Mouse (Mus musculus): ENCODE measurements around the gene Cdkn2c.

Gene Cdkn2c

DNA sequence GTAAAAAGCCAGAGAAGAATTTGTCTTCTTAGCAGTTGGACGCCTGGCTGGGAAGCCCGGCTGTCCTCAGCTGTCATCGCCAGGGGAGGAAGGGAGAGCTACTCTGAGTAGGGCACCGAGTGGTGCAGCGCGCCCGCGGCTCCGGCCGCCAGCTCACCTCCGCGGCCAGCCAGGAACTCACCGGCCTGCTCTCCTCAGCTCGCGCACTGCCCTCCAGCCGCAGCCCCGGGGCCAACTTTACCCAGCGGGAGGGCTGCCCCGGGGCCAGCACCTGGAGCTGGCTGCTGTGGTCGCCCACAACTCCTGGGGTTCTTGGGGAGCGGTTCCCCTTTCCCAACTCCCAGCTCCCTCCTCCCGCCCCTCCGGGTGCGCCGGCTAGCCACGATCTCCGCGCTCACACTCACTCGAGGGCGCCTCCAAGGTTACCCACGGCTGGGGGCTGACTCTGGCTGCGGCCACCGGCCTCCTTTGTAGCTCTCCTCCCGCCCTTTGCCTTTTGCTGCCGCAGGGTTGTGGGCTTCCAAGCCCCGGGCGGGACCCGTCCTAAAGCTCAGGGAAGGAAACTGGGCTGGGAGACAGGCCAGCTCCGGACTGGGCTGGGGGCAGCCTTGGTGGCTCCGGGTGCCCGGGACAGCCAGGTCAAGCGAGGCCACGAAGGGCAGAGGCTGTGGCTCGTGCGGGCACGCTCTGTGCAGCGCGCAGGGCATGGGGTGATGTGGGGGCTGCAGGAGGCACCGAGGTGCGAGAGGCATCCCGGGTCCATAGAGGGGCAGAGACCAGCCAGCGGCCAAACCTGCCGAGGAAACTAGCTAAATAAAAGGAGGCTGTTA, 9.8 kb downstream of the Cdkn2c start:
- in situ Hi-C loops (cut with MseI, MboI), result no loop called here

DNA sequence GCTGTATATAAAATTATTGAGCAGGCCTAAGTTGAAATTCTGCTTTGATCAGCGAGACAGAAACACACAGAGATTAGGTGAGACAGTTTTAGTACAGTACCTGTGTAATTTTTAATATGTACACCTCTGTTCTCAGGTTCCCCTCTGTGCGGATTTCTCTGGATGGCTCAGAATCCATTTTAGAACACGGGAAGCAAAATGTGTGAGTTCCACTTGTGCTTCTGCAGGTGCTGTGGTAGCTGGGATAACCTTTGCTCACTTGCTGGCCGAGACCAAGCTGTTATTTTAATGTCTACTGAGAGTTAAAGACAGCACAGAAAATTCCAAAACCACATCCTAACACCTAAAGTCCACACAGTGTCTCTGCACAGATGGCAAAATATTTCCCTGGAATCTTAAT, 10.7 kb downstream of the Cdkn2c start:
- in situ Hi-C loops (cut with MseI, MboI), result no loop called here

DNA sequence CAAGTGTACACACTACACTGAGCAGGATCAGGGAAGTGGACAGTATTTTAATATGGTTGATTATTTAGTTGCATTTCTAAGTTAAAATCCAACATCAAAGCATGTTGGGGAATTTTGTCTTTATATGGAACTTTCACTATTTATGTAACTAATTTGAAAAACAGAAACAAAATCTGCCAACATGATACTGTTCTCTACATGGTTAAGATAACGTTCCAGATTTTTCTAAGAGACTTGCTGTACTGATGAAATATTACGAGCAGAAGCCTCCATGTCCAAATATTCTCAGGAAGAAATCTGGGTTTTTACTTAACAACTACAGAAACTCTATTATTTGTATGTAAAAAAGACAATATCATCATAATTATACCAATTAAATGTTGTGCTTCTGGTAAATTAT, 11.3 kb downstream of the Cdkn2c start:
- in situ Hi-C loops (cut with MseI, MboI), result no loop called here

DNA sequence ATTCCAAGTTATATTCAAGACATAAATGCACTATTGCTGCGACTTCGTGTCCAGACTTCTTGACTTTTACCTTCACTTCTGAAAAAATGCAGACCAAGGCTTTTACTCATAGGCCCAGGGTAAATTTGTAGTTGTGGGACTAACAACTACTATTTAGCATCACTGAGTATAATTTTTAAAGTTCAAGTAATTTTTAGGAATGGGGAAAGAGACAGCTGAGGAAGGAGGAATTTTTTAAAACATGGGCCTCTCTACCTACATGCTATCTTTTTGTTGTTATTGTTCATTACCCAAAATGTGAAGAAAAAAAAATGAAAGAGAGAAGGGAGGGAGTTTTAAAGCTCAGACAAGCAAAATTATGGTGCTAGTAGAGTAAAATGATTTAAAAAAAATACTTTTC, 12.3 kb downstream of the Cdkn2c start:
- in situ Hi-C loops (cut with MseI, MboI), result no loop called here

DNA sequence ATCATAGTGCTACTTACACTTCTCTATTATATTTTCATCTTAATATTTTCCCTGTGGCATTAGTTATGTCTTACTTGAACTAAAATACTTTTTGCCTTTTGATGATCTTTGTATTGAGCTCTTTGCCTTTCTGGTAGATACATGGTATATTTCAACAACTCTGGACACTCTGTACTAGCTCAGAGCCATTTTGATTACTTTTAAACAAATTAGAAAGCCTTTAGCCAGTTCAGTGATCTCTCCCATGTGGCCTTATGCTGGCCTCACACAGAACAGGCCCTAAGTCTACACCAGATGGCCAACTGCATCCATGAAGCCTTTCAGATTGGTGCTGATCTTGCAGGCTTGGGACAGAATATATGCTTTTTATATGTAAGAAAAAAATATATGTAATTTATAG, 13.7 kb downstream of the Cdkn2c start:
- in situ Hi-C loops (cut with MseI, MboI), result no loop called here

DNA sequence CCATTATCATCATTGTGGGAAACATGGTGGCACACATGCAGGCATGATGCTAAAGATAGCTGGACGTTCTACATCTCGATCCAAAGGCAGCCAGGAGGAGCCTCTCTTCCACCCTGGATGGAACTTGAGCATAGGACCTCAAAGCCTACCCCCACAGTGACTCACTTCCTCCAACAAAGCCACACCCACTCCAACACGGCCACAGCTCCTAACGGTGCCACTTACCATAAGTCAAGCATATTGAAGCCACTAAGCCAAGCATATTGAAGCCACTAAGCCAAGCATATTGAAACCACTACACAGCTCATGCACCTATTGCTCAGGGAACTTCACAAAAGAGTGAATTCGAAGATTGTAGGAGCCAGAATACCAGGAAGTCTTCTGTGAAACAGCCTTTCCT, 17.7 kb downstream of the Cdkn2c start:
- in situ Hi-C loops (cut with MseI, MboI), result no loop called here

DNA sequence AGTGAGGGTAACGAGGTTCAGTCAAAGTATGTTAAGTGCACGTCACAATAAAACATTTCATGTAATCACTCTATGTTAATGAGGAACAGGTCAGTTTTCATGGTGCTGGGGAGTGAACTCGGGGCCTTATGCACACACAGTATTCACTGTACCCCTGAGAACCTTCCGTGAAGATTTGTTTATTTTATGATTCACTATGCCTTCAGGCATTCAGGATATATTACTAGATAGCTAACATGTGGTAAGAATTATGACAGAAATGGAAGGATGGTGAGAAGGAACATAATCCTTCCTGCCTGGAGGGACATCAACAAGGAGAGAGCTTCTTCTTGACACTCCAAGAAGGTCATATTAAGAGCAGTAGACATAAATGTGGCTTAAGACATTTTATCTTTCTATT, 19.7 kb downstream of the Cdkn2c start:
- in situ Hi-C loops (cut with MseI, MboI), result no loop called here

DNA sequence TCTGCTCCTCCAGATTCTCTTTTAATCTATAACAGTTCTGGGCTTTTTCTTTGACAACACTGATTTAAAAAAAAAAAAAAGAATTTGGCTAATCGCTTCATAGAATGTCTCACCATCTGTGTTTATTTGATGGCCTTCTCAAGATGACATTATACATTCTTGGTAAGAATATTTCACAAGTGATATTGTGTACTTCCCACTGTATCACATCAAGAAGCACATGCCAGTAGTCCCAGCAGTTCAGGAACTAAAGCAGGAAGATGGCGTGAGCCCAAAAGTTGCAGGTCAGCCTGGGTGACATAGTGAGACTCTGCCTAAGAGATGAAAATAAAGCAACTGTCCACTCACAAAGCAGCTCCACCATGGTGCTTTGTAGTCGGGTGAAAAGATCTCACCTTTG, 25.5 kb downstream of the Cdkn2c start:
- in situ Hi-C loops (cut with MseI, MboI), result no loop called here

DNA sequence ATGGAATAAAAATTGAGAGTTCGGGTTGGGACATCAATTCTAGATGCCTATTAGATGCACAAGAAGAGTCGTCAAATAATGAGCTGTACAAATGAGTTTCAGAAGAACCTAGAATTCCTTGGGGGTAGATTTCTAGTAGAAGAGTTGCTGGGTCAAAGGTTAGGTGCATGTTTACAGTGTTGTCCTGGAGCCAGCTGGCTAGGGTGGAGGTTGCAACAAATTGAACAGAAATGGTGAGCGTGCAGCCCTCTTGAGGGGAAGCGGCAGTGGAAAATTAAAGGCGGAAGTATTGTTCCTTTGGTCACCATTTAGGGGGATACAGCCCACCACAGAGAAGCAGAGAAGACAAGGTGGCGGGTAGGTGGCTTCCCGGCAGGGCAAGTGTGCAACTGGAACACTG, 26.8 kb downstream of the Cdkn2c start:
- in situ Hi-C loops (cut with MseI, MboI), result no loop called here

DNA sequence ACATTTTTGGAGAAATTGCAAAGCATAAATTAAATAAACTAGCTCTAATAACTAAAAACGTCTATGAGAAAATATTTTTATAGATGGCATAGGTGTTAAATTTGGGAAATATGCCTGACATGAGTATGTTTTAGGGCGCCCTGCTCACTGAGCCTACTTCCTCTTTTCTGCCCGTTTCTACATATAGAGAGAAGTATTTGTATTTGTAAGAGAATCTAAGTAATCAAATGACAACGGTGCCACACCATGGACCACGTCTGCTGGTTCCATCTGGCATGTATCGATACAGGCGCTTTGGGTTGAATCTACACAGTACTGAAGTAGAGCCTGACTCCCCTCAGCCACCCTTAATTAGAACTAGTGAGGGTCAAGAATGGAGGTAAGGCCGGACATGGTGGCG, 27.6 kb downstream of the Cdkn2c start:
- in situ Hi-C loops (cut with MseI, MboI), result no loop called here

DNA sequence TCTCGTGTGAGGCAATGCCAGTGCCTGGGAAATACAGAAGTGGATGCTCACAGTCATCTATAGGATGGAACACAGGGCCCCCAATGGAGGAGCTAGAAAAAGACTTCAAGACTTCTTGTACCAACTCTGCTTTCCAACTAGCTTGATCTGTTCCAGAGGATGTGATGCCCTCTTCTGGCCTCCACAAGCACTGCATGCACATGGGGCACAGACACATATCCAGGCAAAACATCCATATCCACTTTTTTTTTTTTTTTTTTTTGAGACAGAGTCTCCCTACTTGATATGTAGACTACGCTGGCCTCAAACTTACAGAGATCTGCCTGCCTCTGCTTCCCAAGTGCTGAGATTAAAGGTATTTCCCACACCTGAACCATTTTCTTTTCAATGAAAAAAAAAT, 32.0 kb downstream of the Cdkn2c start:
- in situ Hi-C loops (cut with MseI, MboI), result no loop called here

DNA sequence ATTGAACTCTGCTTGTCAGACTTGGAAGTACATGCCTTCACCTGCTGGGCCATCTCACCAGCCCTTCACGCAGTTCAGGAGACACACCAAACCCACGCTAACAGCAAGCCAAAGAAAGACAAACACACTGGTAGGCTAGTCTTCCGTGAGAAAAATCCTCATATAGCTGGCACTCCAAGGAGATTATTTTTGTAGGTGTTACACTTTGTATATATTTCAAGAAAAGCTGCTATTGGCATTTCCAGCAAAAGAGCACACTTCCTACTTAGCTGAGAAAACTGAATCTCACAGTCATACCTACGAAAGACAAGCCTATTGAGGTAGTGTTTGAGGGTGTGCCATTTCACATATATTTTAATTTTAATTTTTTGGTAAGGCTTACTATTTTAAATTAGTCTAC, 36.0 kb downstream of the Cdkn2c start:
- in situ Hi-C loops (cut with MseI, MboI), result no loop called here

DNA sequence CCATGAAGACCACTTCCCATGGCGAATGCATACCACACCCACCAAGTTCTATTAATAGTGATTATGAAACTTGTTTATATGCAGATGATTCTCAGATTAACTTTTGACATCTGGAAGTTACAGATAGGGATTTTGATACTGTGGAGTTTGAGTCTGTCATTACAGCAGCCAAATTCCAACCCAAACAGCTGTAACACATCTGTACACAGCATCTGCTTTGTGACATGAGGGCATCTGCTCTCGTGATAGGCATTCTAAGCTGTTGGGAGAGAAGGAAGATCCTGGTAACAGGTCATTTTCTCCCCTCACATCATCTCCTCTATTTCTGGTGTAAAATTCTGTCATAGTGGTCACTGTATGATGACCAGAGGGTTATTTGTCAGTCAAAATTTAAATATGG, 36.8 kb downstream of the Cdkn2c start:
- in situ Hi-C loops (cut with MseI, MboI), result no loop called here

DNA sequence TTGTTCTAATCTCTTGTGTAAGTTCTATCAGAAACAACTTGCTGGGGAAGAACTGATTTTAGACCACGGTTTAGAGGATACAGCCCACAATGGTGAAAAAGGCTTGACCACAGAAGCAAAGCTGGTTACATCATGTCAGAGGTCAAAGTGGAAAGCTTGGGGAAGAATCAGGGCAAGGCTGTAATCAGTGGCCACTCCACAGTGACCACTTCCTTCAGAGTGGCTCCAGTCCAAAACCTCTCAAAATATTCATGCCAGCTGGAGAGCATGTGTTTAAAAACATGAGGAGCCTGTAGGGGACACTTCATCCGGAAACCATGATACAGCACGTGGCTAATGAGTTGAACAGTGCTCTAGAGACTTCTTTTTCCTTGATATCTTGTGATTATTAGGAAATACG, 54.4 kb downstream of the Cdkn2c start:
- in situ Hi-C loops (cut with MseI, MboI), result no loop called here

Measured in mouse trophoblast stem cell (cell line).